Mouse (Mus musculus) kidney, postnatal 25 days (tissue): Measurements from ENCODE around the gene Cxcl16.
A peak's percentile ranks its signal among the peaks of the same experiment; 100 is the strongest.
"Not testable (repeated sequence)": the region's sequence is repeated elsewhere in the genome, so short reads cannot be mapped to it uniquely, and the experiment has no call there.

Experiments used
- DNase-seq, 2 experiments: peaks; one replicate each; pipeline ENCODE4 v3.0.0; 2021; ENCODE audit warnings: mixed read lengths in 2 of 2

Gene Cxcl16

GRCm38 (mm10) chr11:70459601-70460101 lies at the start of gene Cxcl16:
Cxcl16 (minus strand) TSS chr11:70459984.
- DNase-seq = peak; percentile 63 to 79

DNA sequence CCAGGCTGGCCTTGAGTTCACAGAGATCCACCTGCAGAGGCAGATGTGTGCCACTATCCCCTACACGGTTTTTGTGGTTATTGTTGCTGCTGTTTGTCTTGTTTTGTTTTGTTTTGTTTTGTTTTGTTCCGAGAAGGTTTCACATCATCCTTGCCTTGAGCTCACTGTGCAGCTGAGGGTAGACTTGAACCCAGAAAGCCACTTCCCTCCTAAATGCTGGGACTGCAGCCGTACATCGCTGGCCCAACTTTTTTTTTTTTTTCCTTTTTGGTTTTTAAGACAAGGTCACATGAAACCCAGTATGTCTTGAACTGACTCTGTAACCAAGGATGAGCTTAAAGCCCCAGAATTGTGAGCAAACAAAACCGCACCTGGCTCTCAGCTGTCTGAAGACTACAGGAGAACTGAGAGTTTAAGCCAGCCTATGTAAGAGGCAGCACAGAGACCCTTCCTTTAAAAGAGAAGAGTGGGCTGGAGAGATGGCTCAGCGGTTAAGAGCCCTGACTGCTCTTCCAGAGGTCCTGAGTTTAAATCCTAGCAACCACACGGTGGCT lies 47.3 kb upstream of the Cxcl16 start:
- no peak for DNase-seq

DNA sequence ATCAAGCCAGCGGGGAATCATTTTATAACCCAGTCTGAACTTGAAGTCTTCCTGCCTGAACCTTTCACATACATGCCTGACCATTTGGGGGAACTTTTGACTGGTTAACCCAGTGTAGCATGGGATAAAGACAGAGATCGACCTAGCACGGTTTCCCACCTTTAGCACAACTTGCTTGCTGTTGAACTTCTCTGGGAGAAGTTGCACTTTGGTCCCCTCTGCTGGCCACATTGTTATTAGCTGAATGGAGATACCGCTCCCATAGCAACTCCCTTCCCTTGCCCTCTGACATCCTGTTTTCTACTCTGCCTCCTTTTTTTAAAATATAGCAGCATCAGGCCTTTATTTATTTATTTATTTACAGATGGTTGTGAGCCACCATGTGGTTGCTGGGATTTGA lies 46.6 kb upstream of the Cxcl16 start:
- DNase-seq = peak; percentile 75 to 90

- DNase-seq = no peak
Measured at GRCm38 (mm10) chr11:70504970-70505369, 45.2 kb upstream of the Cxcl16 start, which contains the start of gene Tm4sf5. Tm4sf5 (plus strand) TSS chr11:70505244.

DNA sequence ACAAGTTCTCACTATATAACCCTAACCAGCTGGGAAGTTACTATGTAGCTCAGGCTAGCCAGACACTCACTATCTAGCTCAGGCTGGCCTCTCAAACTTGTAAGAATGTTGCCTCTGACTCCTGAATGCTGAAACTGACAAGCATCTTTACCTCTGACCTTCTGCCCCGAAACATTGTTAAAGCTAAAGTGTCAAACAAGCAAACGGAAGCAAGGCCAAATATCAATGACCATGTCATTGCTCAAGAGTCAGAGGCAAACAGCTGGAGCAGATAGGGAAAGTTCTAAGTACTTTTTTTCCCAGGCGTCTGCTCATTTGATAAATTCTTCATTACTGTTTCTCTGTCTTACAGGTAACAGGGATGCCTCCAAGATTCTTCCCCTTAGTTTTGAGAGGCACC lies 42.2 kb upstream of the Cxcl16 start:
- DNase-seq = no peak

DNA sequence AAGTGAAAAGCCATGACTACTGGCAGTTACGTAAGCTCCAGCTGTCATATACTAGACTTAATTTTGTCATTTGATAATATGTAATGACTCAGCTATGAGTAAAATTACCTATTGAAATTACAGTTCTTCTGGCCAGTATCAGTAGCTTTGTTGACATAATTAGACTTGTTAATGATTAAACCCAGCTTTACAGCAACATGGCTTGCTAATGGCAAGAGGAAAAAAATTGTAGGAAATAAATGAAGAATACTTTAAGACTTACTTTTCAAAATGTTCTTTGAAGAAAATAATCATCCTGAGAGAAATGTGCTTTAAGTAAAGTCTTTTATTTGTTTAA lies 40.7 kb upstream of the Cxcl16 start:
- DNase-seq = no peak

- peak; percentile 66 to 72 for DNase-seq
Measured at GRCm38 (mm10) chr11:70499566-70500475, 40.0 kb upstream of the Cxcl16 start.

- DNase-seq = no peak
Measured at GRCm38 (mm10) chr11:70489684-70490083, 29.9 kb upstream of the Cxcl16 start.

DNA sequence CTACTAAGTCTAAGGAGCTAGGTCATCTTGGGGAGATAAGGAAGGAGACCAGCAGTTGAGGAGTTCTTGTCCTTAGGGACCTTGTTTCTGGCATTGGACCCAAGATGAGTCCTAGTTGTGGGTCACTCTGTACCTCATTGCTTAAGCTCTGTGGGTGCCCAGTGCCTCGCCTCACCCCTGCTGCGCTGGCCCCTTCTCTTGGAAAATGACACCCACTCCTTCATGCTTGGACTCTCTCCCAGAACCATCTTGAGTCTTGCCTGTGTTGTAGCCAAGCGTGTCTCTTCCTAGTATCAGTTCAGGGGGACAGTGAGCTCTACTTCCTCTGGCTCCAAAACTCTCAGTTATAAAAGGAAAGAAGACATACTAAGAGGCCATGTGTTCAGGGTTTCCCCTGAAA lies 29.4 kb upstream of the Cxcl16 start:
- no peak for DNase-seq

GRCm38 (mm10) chr11:70487816-70488215 lies 28.0 kb upstream of the Cxcl16 start:
- no peak for DNase-seq

GRCm38 (mm10) chr11:70485498-70485897 lies 25.7 kb upstream of the Cxcl16 start:
- DNase-seq = peak in 1 of 2 experiments; percentile 43

- DNase-seq = peak; percentile 50 to 79
Measured at GRCm38 (mm10) chr11:70474872-70475534, 15.2 kb upstream of the Cxcl16 start.

GRCm38 (mm10) chr11:70473291-70473690 lies 13.5 kb upstream of the Cxcl16 start:
- not testable (repeated sequence) for DNase-seq

DNA sequence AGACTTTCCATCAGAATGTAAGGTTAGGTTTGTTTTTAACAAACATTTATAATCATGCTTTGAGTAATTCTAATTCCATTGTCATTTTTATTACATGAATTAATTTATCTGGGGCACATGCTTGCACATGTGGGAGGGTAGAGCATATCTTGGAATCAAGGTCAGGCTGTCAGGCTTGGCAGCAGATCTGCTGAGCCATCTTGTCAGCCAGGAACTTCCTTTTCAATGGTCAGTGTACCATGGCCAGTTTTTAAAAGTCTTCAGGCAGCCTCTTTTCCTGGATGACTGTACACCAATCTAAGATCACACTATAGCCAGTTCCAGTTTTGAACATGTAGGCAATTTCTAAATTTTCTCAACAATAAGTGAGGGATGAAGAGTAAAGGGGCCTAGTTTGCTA lies 12.9 kb upstream of the Cxcl16 start:
- peak; percentile 64 to 80 for DNase-seq

DNA sequence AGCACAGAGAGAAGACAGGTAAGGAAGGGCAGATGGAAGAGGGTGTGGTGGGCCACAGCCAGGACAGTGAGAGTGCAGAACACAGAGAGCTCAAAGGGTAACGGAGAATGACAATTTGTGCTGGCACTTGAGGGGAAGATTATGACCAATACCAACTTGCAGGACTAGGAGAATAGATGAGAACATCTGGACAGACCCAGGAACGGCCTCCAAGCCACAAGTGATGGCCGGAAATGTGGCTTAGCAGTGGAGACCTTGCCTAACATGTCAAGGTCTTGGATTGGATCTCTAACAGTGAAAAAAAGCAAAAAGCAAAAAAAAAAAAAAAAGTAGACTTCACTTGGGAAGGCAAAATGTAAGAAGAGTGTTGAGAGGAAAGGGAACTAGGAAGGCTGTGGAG lies 10.0 kb upstream of the Cxcl16 start:
- no peak for DNase-seq

- DNase-seq = no peak
Measured at GRCm38 (mm10) chr11:70467902-70468619, 8.3 kb upstream of the Cxcl16 start.

GRCm38 (mm10) chr11:70465824-70466223 lies 6.0 kb upstream of the Cxcl16 start:
- DNase-seq = peak; percentile 64 to 68

DNA sequence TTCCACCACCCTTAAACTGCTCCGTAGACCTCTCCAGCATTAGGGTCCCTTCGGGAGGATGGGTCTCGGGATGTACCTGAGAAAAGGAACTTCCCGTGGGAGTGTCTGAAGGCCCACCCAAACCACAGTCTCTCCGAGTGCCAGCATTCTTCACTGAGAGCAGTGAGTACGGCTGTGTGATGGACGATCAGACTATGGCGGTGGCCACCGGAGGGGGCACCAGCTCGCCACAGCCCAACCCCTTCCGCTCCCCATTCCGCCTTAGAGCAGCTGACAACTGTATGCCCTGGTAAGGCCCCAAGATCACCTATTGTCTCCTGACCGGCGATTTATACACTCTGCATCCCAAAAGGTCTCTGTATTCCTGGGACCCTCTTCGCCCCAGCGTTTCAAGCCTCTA lies 5.4 kb upstream of the Cxcl16 start:
- no peak for DNase-seq

- no peak for DNase-seq
Measured at GRCm38 (mm10) chr11:70463970-70464369, 4.2 kb upstream of the Cxcl16 start.

DNA sequence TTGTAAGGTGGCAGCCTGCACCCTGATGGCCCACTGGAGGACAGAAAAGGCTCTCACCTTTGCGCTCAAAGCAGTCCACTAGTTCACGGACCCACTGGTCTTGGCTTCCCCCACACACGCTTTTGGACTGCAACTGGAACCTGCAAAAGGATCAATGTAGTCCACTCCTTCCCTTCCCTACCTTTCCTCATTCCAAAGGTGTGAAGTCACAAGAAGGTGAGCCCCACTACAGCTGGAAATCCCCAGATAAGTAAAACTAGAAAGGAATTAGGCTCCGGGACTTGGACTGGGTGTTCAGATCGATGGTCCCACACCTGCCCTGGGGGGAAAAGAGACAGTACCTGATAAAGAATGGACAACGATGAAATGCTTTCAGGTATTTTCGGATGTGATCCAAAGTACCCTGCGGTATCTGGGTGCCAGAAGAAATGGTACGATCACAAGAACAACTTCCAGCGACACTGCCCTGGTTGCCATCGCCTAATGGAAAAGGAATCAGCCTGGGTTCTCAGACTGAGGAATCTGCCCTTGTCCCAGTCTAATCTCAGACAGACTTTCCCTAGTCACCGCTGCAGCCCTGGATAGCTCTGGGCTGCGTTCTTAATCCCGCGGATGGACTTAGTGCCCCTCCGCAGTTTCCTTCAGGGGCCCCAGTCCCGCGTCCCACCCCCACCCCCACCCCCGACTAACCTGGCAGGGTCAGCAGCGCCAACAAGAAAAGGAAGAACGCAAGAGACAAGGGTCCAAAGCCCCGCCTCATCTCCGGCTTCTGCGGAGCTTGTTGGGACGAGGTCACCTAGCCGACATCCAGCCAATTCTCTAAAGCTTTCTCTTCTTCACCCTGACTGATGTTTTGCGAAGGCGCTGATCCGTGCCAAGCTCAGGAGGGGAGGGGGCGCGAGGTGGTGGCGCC lies 840 bp downstream of the Cxcl16 start, which contains the start of gene Zmynd15:
Gene Zmynd15 (plus strand): TSS at position 746 of the 913 bp plus-strand sequence.
- DNase-seq = peak in 1 of 2 experiments; percentile 34

GRCm38 (mm10) chr11:70453261-70454044 lies 6.3 kb downstream of the Cxcl16 start:
- peak in 1 of 2 experiments; percentile 36 for DNase-seq
